Mouse (Mus musculus): Measurements from ENCODE around the gene Gm26741.

- TF ChIP-seq CTCF (conservative IDR thresholded peaks at IDR 0.05; ENCODE audit: low read length) (no peak), POU5F1 (IDR thresholded peaks at IDR 0.05; ENCODE audit: borderline replicate concordance, low read length) (no peak)
These were observed 46.6 kb downstream of the Gm26741 start for GRCm38 (mm10) chr10:52405160-52405559.

Data from E14TG2a.4 (cell line).